Mouse (Mus musculus) bone marrow macrophage, adult 2 months (primary cell): ENCODE measurements around the gene Pdzrn4. TPM values are rescaled to one million over a fixed set of nuclear protein-coding genes. Genes with fewer than 3 reads are reported as not detected.

ENCODE experiments used
- H3K27ac ChIP-seq: 2 replicates; pipeline ENCODE4 v1.5.1; 2012; ENCODE audit warnings: low read depth, low read length; ENCODE audit not compliant: insufficient read depth
- H3K4me1 ChIP-seq: 2 replicates; pipeline ENCODE4 v1.6.1; 2012; ENCODE audit warnings: low read length; ENCODE audit not compliant: control insufficient read depth, insufficient read depth
- H3K4me3 ChIP-seq: 2 replicates; pipeline ENCODE4 v1.5.1; 2012; ENCODE audit warnings: mild to moderate bottlenecking, low read length, moderate library complexity; ENCODE audit not compliant: insufficient read depth
- CTCF ChIP-seq: IDR thresholded peaks from 2 replicates; pipeline ENCODE4 v1.5.1; 2012; ENCODE audit warnings: low read depth, mild to moderate bottlenecking, low read length, moderate library complexity
- POLR2A ChIP-seq: IDR thresholded peaks from 2 replicates; pipeline ENCODE4 v1.6.1; 2012; ENCODE audit warnings: mild to moderate bottlenecking, low read depth, low read length, borderline replicate concordance
- polyA plus RNA-seq: library from polyadenylated mRNA; stranded (reverse); fragments of >200 nt; gene quantifications from 2 replicates; pipeline ENCODE4 v1.2.4, GENCODE M21; 2012; ENCODE audit not compliant: missing spikeins, insufficient read depth, insufficient read length

Pdzrn4 gene
- polyA plus RNA-seq, 1 experiment = not detected

- no peak overlapping the region for H3K27ac ChIP-seq
- H3K4me1 ChIP-seq = no peaks in the 10 kb centered on the region
- TF ChIP-seq POLR2A = no peak
- TF ChIP-seq CTCF = no peak
- H3K4me3 ChIP-seq = no peak overlapping the region
These were observed 130.1 kb downstream of the Pdzrn4 start for GRCm38 (mm10) chr15:92526731-92527130.

- no peak overlapping the region for H3K4me3 ChIP-seq
- TF ChIP-seq CTCF = no peak
- TF ChIP-seq POLR2A = no peak
- H3K4me1 ChIP-seq = no peaks in the 10 kb centered on the region
- H3K27ac ChIP-seq = no peak overlapping the region
These were observed 146.6 kb downstream of the Pdzrn4 start for GRCm38 (mm10) chr15:92543252-92543651.

GRCm38 (mm10) chr15:92547294-92547911 is 150.7 kb downstream of the Pdzrn4 start:
- no peak overlapping the region for H3K4me3 ChIP-seq
- no peak overlapping the region for H3K27ac ChIP-seq
- TF ChIP-seq CTCF = no peak
- TF ChIP-seq POLR2A = no peak
- H3K4me1 ChIP-seq = no peaks in the 10 kb centered on the region

GRCm38 (mm10) chr15:92555012-92555574 is 158.4 kb downstream of the Pdzrn4 start:
- Histone ChIP-seq H3K27ac (no peak overlapping the region), H3K4me3 (no peak overlapping the region), H3K4me1 (no peaks in the 10 kb centered on the region)
- TF ChIP-seq CTCF (no peak), POLR2A (no peak)

GRCm38 (mm10) chr15:92555716-92556115 is 159.0 kb downstream of the Pdzrn4 start:
- Histone ChIP-seq H3K4me1 (no peaks in the 10 kb centered on the region), H3K4me3 (no peak overlapping the region), H3K27ac (no peak overlapping the region)
- TF ChIP-seq POLR2A (no peak), CTCF (no peak)

GRCm38 (mm10) chr15:92558592-92558991 is 161.9 kb downstream of the Pdzrn4 start:
- TF ChIP-seq CTCF = no peak
- no peak for TF ChIP-seq POLR2A
- H3K4me3 ChIP-seq = no peak overlapping the region
- no peak overlapping the region for H3K27ac ChIP-seq
- no peaks in the 10 kb centered on the region for H3K4me1 ChIP-seq

- H3K27ac ChIP-seq = no peak overlapping the region
- no peak for TF ChIP-seq POLR2A
- TF ChIP-seq CTCF = no peak
- no peak overlapping the region for H3K4me3 ChIP-seq
- H3K4me1 ChIP-seq = no peaks in the 10 kb centered on the region
These were observed 165.5 kb downstream of the Pdzrn4 start for GRCm38 (mm10) chr15:92562149-92562548.

GRCm38 (mm10) chr15:92563576-92563975 is 166.9 kb downstream of the Pdzrn4 start:
- Histone ChIP-seq H3K4me1 (no peaks in the 10 kb centered on the region), H3K4me3 (no peak overlapping the region), H3K27ac (no peak overlapping the region)
- TF ChIP-seq CTCF = no peak
- TF ChIP-seq POLR2A = no peak

- no peak overlapping the region for H3K27ac ChIP-seq
- no peak for TF ChIP-seq POLR2A
- no peak overlapping the region for H3K4me3 ChIP-seq
- H3K4me1 ChIP-seq = no peaks in the 10 kb centered on the region
These were observed 174.0 kb downstream of the Pdzrn4 start for GRCm38 (mm10) chr15:92570526-92571243.

GRCm38 (mm10) chr15:92571244-92571539 is 174.5 kb downstream of the Pdzrn4 start:
- no peaks in the 10 kb centered on the region for H3K4me1 ChIP-seq
- TF ChIP-seq CTCF (no peak), POLR2A (no peak)
- H3K4me3 ChIP-seq = no peak overlapping the region
- H3K27ac ChIP-seq = no peak overlapping the region

- no peak overlapping the region for H3K27ac ChIP-seq
- no peaks in the 10 kb centered on the region for H3K4me1 ChIP-seq
- H3K4me3 ChIP-seq = no peak overlapping the region
- TF ChIP-seq POLR2A (no peak), CTCF (no peak)
These were observed 180.8 kb downstream of the Pdzrn4 start for GRCm38 (mm10) chr15:92577476-92577875.
